Mouse (Mus musculus) kidney, adult 2 months (tissue): Measurements from ENCODE around the gene Bcl2l14. TPM values are rescaled to one million over a fixed set of nuclear protein-coding genes. Genes with fewer than 3 reads are reported as not detected.

Experiments
- DNase-seq: peaks from one replicate; pipeline ENCODE4 v3.0.0; 2021
- H3K27ac ChIP-seq: fragments of 200-500 bp; 2 replicates; pipeline ENCODE4 v1.5.1; 2012; ENCODE audit warnings: low read depth, low read length, control low read depth, inconsistent platforms; ENCODE audit not compliant: insufficient read depth
- H3K27me3 ChIP-seq: fragments of 200-500 bp; replicated peaks from 2 replicates; pipeline ENCODE4 v1.6.1; 2012; ENCODE audit warnings: mild to moderate bottlenecking, moderate library complexity, low read length, inconsistent platforms; ENCODE audit not compliant: control insufficient read depth, insufficient read depth
- H3K36me3 ChIP-seq: fragments of 200-500 bp; 2 replicates; pipeline ENCODE4 v1.6.1; 2012; ENCODE audit warnings: mild to moderate bottlenecking, moderate library complexity, low read length, inconsistent platforms; ENCODE audit not compliant: control insufficient read depth, insufficient read depth
- H3K4me1 ChIP-seq: fragments of 200-500 bp; 2 replicates; pipeline ENCODE4 v1.6.1; 2011; ENCODE audit warnings: low read length; ENCODE audit not compliant: control insufficient read depth, insufficient read depth
- H3K4me3 ChIP-seq: fragments of 200-500 bp; 2 replicates; pipeline ENCODE4 v1.5.1; 2011; ENCODE audit warnings: mild to moderate bottlenecking, low read depth, low read length, control low read depth; ENCODE audit not compliant: insufficient read depth
- CTCF ChIP-seq: fragments of 200-500 bp; conservative IDR thresholded peaks from 2 replicates; pipeline ENCODE4 v1.5.1; 2011; ENCODE audit warnings: low read depth, mild to moderate bottlenecking, control low read depth, low read length, moderate library complexity, mixed read lengths; ENCODE audit not compliant: insufficient read depth, insufficient read length
- POLR2A ChIP-seq: fragments of 200-500 bp; IDR thresholded peaks from one replicate; pipeline ENCODE4 v1.6.1; 2011; ENCODE audit warnings: low read depth, low read length, control low read depth
- WGBS: fragments of 180-500 bp; shearing (Covaris S2); methylation state at CpG from one replicate; pipeline ENCODE4 v1.1.7; 2018; 5-methylcytosine and 5-hydroxymethylcytosine counted together
- polyA plus RNA-seq: library from polyadenylated mRNA; depleted of rRNA; stranded (reverse); fragments of >200 nt; gene quantifications from 2 replicates; pipeline ENCODE4 v1.2.3, GENCODE M21; 2012

Gene Bcl2l14
- polyA plus RNA-seq, 1 experiment: 1.1 TPM

GRCm38 (mm10) chr6:134442219-134442618, 46.1 kb downstream of the Bcl2l14 start:
- WGBS: 81% methylated on average over 5 of the region's 5 CpGs
- peaks cover 7% of the 10 kb centered on the region; the same call in 1 of the 2 replicates for H3K4me1 ChIP-seq
- TF ChIP-seq CTCF: no peak

GRCm38 (mm10) chr6:134443198-134443904, 47.2 kb downstream of the Bcl2l14 start:
- no peak overlapping the region for H3K4me3 ChIP-seq
- H3K4me1 ChIP-seq: peaks cover 7% of the 10 kb centered on the region; the same call in 1 of the 2 replicates
- peaks cover 2% of the 10 kb centered on the region for H3K36me3 ChIP-seq
- H3K27ac ChIP-seq: peak overlapping the region; percentile 71
- no peaks in the 10 kb centered on the region for H3K27me3 ChIP-seq
- 25% methylated on average over 9 of the region's 9 CpGs for WGBS
- TF ChIP-seq POLR2A (no peak), CTCF (no peak)
- DNase-seq: peak; percentile 77

More at GRCm38 (mm10) chr6:134442219-134442618, 46.1 kb downstream of the Bcl2l14 start:
- no peaks in the 10 kb centered on the region for H3K27me3 ChIP-seq
- peaks cover 2% of the 10 kb centered on the region for H3K36me3 ChIP-seq
- no peak overlapping the region for H3K4me3 ChIP-seq
- no peak for DNase-seq
- H3K27ac ChIP-seq: no peak overlapping the region

DNA sequence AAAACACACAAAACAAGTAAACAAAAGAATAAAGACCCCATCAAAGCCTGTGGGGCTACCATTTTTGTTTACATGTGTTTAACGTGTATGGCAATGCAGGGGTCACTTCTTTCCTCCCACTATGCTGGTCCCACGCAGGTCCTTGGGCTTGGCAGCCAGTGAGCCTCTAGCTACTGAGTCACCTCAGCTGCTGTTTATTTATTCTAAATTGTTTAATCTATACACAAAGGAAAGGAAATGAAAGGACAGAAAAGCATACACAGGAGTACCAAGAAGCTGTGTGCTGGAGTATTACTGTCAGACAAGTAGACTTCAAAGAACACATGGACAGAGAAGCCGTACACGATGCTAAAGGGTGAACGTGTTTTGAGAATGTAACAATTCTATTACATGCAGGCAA, 47.8 kb downstream of the Bcl2l14 start:
- Histone ChIP-seq H3K27ac (peak overlapping the region; percentile 71), H3K4me1 (peaks cover 7% of the 10 kb centered on the region; the same call in 1 of the 2 replicates), H3K36me3 (peaks cover 3% of the 10 kb centered on the region), H3K4me3 (no peak overlapping the region), H3K27me3 (no peaks in the 10 kb centered on the region)
- TF ChIP-seq CTCF: no peak
- no peak for TF ChIP-seq POLR2A
- DNase-seq: no peak
- 72% methylated on average over 5 of the region's 5 CpGs for WGBS

- no peak overlapping the region for H3K27ac ChIP-seq
- no peak for TF ChIP-seq POLR2A
- no peak for TF ChIP-seq CTCF
- H3K4me3 ChIP-seq: no peak overlapping the region
- 91% methylated on average over 12 of the region's 12 CpGs for WGBS
- no peak for DNase-seq
- H3K36me3 ChIP-seq: peaks cover 14% of the 10 kb centered on the region
- H3K27me3 ChIP-seq: no peaks in the 10 kb centered on the region
- H3K4me1 ChIP-seq: peaks cover 5% of the 10 kb centered on the region; the same call in 1 of the 2 replicates
These were observed 52.3 kb downstream of the Bcl2l14 start for GRCm38 (mm10) chr6:134448451-134448850.

GRCm38 (mm10) chr6:134449958-134450357, 53.8 kb downstream of the Bcl2l14 start:
- Histone ChIP-seq H3K4me1 (no peaks in the 10 kb centered on the region), H3K27ac (no peak overlapping the region), H3K27me3 (no peaks in the 10 kb centered on the region), H3K4me3 (no peak overlapping the region), H3K36me3 (peaks cover 16% of the 10 kb centered on the region)
- no peak for DNase-seq
- TF ChIP-seq POLR2A (no peak), CTCF (no peak)
- WGBS: 60% methylated on average over 11 of the region's 11 CpGs

- 48% methylated on average over 14 of the region's 14 CpGs for WGBS
- H3K4me1 ChIP-seq: no peaks in the 10 kb centered on the region
- H3K27me3 ChIP-seq: no peaks in the 10 kb centered on the region
- H3K4me3 ChIP-seq: no peak overlapping the region
- H3K27ac ChIP-seq: no peak overlapping the region
- no peak for TF ChIP-seq POLR2A
- TF ChIP-seq CTCF: no peak
- peaks cover 16% of the 10 kb centered on the region for H3K36me3 ChIP-seq
- DNase-seq: no peak
These were observed 54.6 kb downstream of the Bcl2l14 start for GRCm38 (mm10) chr6:134450661-134451119.

GRCm38 (mm10) chr6:134454093-134454492, 58.0 kb downstream of the Bcl2l14 start:
- no peak overlapping the region for H3K27ac ChIP-seq
- no peak overlapping the region for H3K4me3 ChIP-seq
- peaks cover 16% of the 10 kb centered on the region for H3K36me3 ChIP-seq
- no peaks in the 10 kb centered on the region for H3K27me3 ChIP-seq
- no peak for TF ChIP-seq POLR2A
- peak; percentile 50 for TF ChIP-seq CTCF
- 87% methylated on average over 1 of the region's 1 CpGs for WGBS
- H3K4me1 ChIP-seq: no peaks in the 10 kb centered on the region
- DNase-seq: no peak
